Comparison of ENCODE assay signal across 28 mouse cellular contexts in genomic region chr6:89424461-89424860, GRCm38 (mm10).
A peak's percentile ranks its signal among the peaks of the same experiment; 100 is the strongest.
DNase-seq lines count a peak whose midpoint lies in the region; ATAC-seq and TF ChIP-seq lines count a peak whose summit lies in the region.
"Had no signal": no experiment of that assay in that cellular context is flagged by ENCODE, and none has a peak within 500 bp of the region (broad histone marks: within the 10 kb centered on the region; RNA-seq: fewer than 3 reads in every experiment).

No protein-coding gene starts in this region.

- WGBS in lung, adult 2 months, result 61% methylated on average over 1 of the region's 1 CpGs
- 53% methylated on average over 1 of the region's 1 CpGs for WGBS in lung, embryonic 15.5 days
- 100% methylated on average over 1 of the region's 1 CpGs for WGBS in intestine, postnatal 0 days

- TF ChIP-seq POLR2A in lung, adult 2 months (IDR thresholded peaks at IDR 0.05; ENCODE audit: borderline replicate concordance, extremely low read depth, low read depth, low read length), result no peak

- no peak overlapping the region for H3K27ac ChIP-seq in lung, embryonic 15.5 days
- no peak overlapping the region for H3K27ac ChIP-seq in intestine, postnatal 0 days (ENCODE audit: low read depth, low read length)
- H3K27ac ChIP-seq: embryonic facial prominence, embryonic 10.5 days; embryonic facial prominence, embryonic 13.5 days; forebrain, embryonic 12.5 days; forebrain, embryonic 15.5 days; heart, embryonic 15.5 days; hindbrain, embryonic 10.5 days; hindbrain, embryonic 13.5 days had no signal

- peak; percentile 40 for DNase-seq in lung, adult 2 months
- DNase-seq in lung, postnatal 14 days, result no peak
- peak; percentile 75 for DNase-seq in NIH3T3 (ENCODE audit: low read depth)
- DNase-seq in lung, postnatal 25 days (ENCODE audit: low spot score), result peak; percentile 33
- no peak for DNase-seq in embryo, embryonic 9.5 days (ENCODE audit: extremely low spot score)
- DNase-seq in B cell, adult 2 months, result no peak
- DNase-seq: adrenal gland, postnatal 10 days; adrenal gland, postnatal 36 days; cerebellum, adult 11 months; cerebellum, adult 2 months; gastrocnemius, postnatal 25 days; heart, adult 18-20 months; heart, postnatal 10 days; heart, postnatal 36 days had no signal

- no peak overlapping the region for H3K4me3 ChIP-seq in lung, adult 2 months (replicated peaks; ENCODE audit: extremely low read depth, low read depth, low read length)
- no peak overlapping the region for H3K4me3 ChIP-seq in lung, embryonic 15.5 days
- no peak overlapping the region for H3K4me3 ChIP-seq in intestine, postnatal 0 days (ENCODE audit: low read depth, low read length)
- H3K4me3 ChIP-seq: embryonic facial prominence, embryonic 10.5 days; embryonic facial prominence, embryonic 13.5 days; erythroblast, embryonic 14.5 days; forebrain, embryonic 12.5 days; forebrain, embryonic 15.5 days; heart, embryonic 12.5 days; heart, embryonic 15.5 days; hindbrain, embryonic 10.5 days; hindbrain, embryonic 13.5 days had no signal

- no peaks in the 10 kb centered on the region for H3K9me3 ChIP-seq in lung, embryonic 15.5 days
- no peaks in the 10 kb centered on the region for H3K9me3 ChIP-seq in intestine, postnatal 0 days (ENCODE audit: control insufficient read depth)
- H3K9me3 ChIP-seq: embryonic facial prominence, embryonic 10.5 days; embryonic facial prominence, embryonic 13.5 days; forebrain, embryonic 12.5 days; forebrain, embryonic 15.5 days; heart, embryonic 12.5 days; heart, embryonic 15.5 days; hindbrain, embryonic 10.5 days; hindbrain, embryonic 13.5 days had no signal

- H3K9ac ChIP-seq in lung, embryonic 15.5 days, result no peak overlapping the region
- H3K9ac ChIP-seq in intestine, postnatal 0 days (ENCODE audit: low read depth, low read length), result no peak overlapping the region
- H3K9ac ChIP-seq: embryonic facial prominence, embryonic 13.5 days; forebrain, embryonic 12.5 days; forebrain, embryonic 15.5 days; heart, embryonic 12.5 days; heart, embryonic 15.5 days; hindbrain, embryonic 13.5 days had no signal

- ATAC-seq in lung, embryonic 15.5 days (ENCODE audit: borderline replicate concordance, extremely low read depth, low FRiP score, low TSS enrichment), result peak; percentile 47; the same call in 1 of the 2 replicates
- ATAC-seq in intestine, postnatal 0 days, result no peak
- ATAC-seq: activated CD4-positive, CD25-positive, alpha-beta regulatory T cell, adult 4 months; CD4-positive, CD25-positive, alpha-beta regulatory T cell, adult 4 months; forebrain, embryonic 15.5 days; hindbrain, embryonic 16.5 days had no signal

- H3K4me1 ChIP-seq in lung, adult 2 months (ENCODE audit: control insufficient read depth, insufficient read depth, low read length), result peaks cover 19% of the 10 kb centered on the region
- 0 out of 2 replicates have a peak, but pooled peaks cover 19% of the 10 kb centered on the region for H3K4me1 ChIP-seq in lung, embryonic 15.5 days
- H3K4me1 ChIP-seq in intestine, postnatal 0 days (replicated peaks; ENCODE audit: control insufficient read depth, insufficient read depth, low read length), result 0 out of 2 replicates have a peak, but pooled peaks cover 6% of the 10 kb centered on the region
- H3K4me1 ChIP-seq: forebrain, embryonic 15.5 days; heart, embryonic 15.5 days had no signal

- H3K36me3 ChIP-seq in lung, embryonic 15.5 days, result no peaks in the 10 kb centered on the region
- no peaks in the 10 kb centered on the region for H3K36me3 ChIP-seq in intestine, postnatal 0 days (ENCODE audit: control insufficient read depth, insufficient read depth)
- H3K36me3 ChIP-seq: embryonic facial prominence, embryonic 10.5 days; embryonic facial prominence, embryonic 13.5 days; forebrain, embryonic 12.5 days; forebrain, embryonic 15.5 days; heart, embryonic 12.5 days; heart, embryonic 15.5 days; hindbrain, embryonic 10.5 days; hindbrain, embryonic 13.5 days had no signal

- H3K27me3 ChIP-seq in lung, embryonic 15.5 days, result no peaks in the 10 kb centered on the region
- no peaks in the 10 kb centered on the region for H3K27me3 ChIP-seq in intestine, postnatal 0 days (replicated peaks; ENCODE audit: control insufficient read depth, insufficient read depth, low read length)
- H3K27me3 ChIP-seq: embryonic facial prominence, embryonic 13.5 days; forebrain, embryonic 12.5 days; forebrain, embryonic 15.5 days; heart, embryonic 12.5 days; heart, embryonic 15.5 days; hindbrain, embryonic 13.5 days had no signal

- no peak overlapping the region for H3K4me2 ChIP-seq in lung, embryonic 15.5 days
- no peak overlapping the region for H3K4me2 ChIP-seq in intestine, postnatal 0 days (replicated peaks; ENCODE audit: low read depth)
- H3K4me2 ChIP-seq: embryonic facial prominence, embryonic 13.5 days; forebrain, embryonic 12.5 days; forebrain, embryonic 15.5 days; heart, embryonic 12.5 days; heart, embryonic 15.5 days; hindbrain, embryonic 13.5 days had no signal

- no peak for TF ChIP-seq CTCF in lung, adult 2 months (IDR thresholded peaks at IDR 0.05; ENCODE audit: insufficient read depth, low read length)
- no peak for TF ChIP-seq CTCF in intestine, postnatal 0 days (IDR thresholded peaks at IDR 0.05; ENCODE audit: low read depth)

Comparison
In these comparisons a context has a peak if more than half of its experiments do, and no peak if none do; other contexts are left out.
1. DNase-seq: peak in lung, adult 2 months (single experiment), NIH3T3 (single experiment) and lung, postnatal 25 days (single experiment); none in lung, postnatal 14 days (single experiment), embryo, embryonic 9.5 days (single experiment) and B cell, adult 2 months (0 of 2).